Mouse (Mus musculus) kidney, adult 2 months (tissue): ENCODE results near the gene Sebox. TPM values are rescaled to one million over a fixed set of nuclear protein-coding genes. Genes with fewer than 3 reads are reported as not detected.
A peak's percentile ranks its signal among the peaks of the same experiment; 100 is the strongest.

Experiments
- DNase-seq: peaks from one replicate; pipeline ENCODE4 v3.0.0; 2021
- H3K27ac ChIP-seq: fragments of 200-500 bp; 2 replicates; pipeline ENCODE4 v1.5.1; 2012; ENCODE audit warnings: low read depth, low read length, control low read depth, inconsistent platforms; ENCODE audit not compliant: insufficient read depth
- H3K27me3 ChIP-seq: fragments of 200-500 bp; replicated peaks from 2 replicates; pipeline ENCODE4 v1.6.1; 2012; ENCODE audit warnings: mild to moderate bottlenecking, moderate library complexity, low read length, inconsistent platforms; ENCODE audit not compliant: control insufficient read depth, insufficient read depth
- H3K36me3 ChIP-seq: fragments of 200-500 bp; 2 replicates; pipeline ENCODE4 v1.6.1; 2012; ENCODE audit warnings: mild to moderate bottlenecking, moderate library complexity, low read length, inconsistent platforms; ENCODE audit not compliant: control insufficient read depth, insufficient read depth
- H3K4me1 ChIP-seq: fragments of 200-500 bp; 2 replicates; pipeline ENCODE4 v1.6.1; 2011; ENCODE audit warnings: low read length; ENCODE audit not compliant: control insufficient read depth, insufficient read depth
- H3K4me3 ChIP-seq: fragments of 200-500 bp; 2 replicates; pipeline ENCODE4 v1.5.1; 2011; ENCODE audit warnings: mild to moderate bottlenecking, low read depth, low read length, control low read depth; ENCODE audit not compliant: insufficient read depth
- CTCF ChIP-seq: fragments of 200-500 bp; conservative IDR thresholded peaks from 2 replicates; pipeline ENCODE4 v1.5.1; 2011; ENCODE audit warnings: low read depth, mild to moderate bottlenecking, control low read depth, low read length, moderate library complexity, mixed read lengths; ENCODE audit not compliant: insufficient read depth, insufficient read length
- POLR2A ChIP-seq: fragments of 200-500 bp; IDR thresholded peaks from one replicate; pipeline ENCODE4 v1.6.1; 2011; ENCODE audit warnings: low read depth, low read length, control low read depth
- WGBS: fragments of 180-500 bp; shearing (Covaris S2); methylation state at CpG from one replicate; pipeline ENCODE4 v1.1.7; 2018; 5-methylcytosine and 5-hydroxymethylcytosine counted together
- polyA plus RNA-seq: library from polyadenylated mRNA; depleted of rRNA; stranded (reverse); fragments of >200 nt; gene quantifications from 2 replicates; pipeline ENCODE4 v1.2.3, GENCODE M21; 2012; rRNA removed

Sebox gene
- polyA plus RNA-seq, 1 experiment = not detected

GRCm38 (mm10) chr11:78547718-78548460 lies 44.6 kb downstream of the Sebox start:
- Histone ChIP-seq H3K36me3 (peaks cover 1% of the 10 kb centered on the region; the same call in 1 of the 2 replicates), H3K27me3 (no peaks in the 10 kb centered on the region), H3K4me3 (no peak overlapping the region), H3K27ac (no peak overlapping the region), H3K4me1 (peaks cover 11% of the 10 kb centered on the region; the same call in 1 of the 2 replicates)
- TF ChIP-seq POLR2A = no peak
- TF ChIP-seq CTCF = no peak
- 88% methylated on average over 2 of the region's 2 CpGs for WGBS
- DNase-seq = no peak

GRCm38 (mm10) chr11:78549491-78549987 lies 46.3 kb downstream of the Sebox start:
- peak overlapping the region; percentile 86; the same call in 1 of the 2 replicates for H3K4me3 ChIP-seq
- no peak for TF ChIP-seq POLR2A
- TF ChIP-seq CTCF = no peak
- no peaks in the 10 kb centered on the region for H3K36me3 ChIP-seq
- H3K27ac ChIP-seq = no peak overlapping the region
- no peaks in the 10 kb centered on the region for H3K27me3 ChIP-seq
- WGBS = 33% methylated on average over 5 of the region's 5 CpGs
- DNase-seq = peak; percentile 51
- H3K4me1 ChIP-seq = peaks cover 11% of the 10 kb centered on the region; the same call in 1 of the 2 replicates

- Histone ChIP-seq H3K36me3 (no peaks in the 10 kb centered on the region), H3K4me3 (peak within 1 kb of the TSS; percentile 86), H3K27me3 (no peaks in the 10 kb centered on the region), H3K4me1 (peaks cover 11% of the 10 kb centered on the region; the same call in 1 of the 2 replicates), H3K27ac (no peak within 1 kb of the TSS)
- DNase-seq = peak; percentile 98
- under 1% methylated on average over 60 of the region's 60 CpGs for WGBS
- TF ChIP-seq POLR2A (peak; percentile 48), CTCF (no peak)
Measured at GRCm38 (mm10) chr11:78550168-78551058, 47.2 kb downstream of the Sebox start, which contains the start of gene Tmem97. Gene Tmem97, minus strand, starts transcription at chr11:78550777.

GRCm38 (mm10) chr11:78551059-78551398 lies 47.8 kb downstream of the Sebox start:
- no peak for DNase-seq
- peak overlapping the region; percentile 45 for H3K4me3 ChIP-seq
- H3K36me3 ChIP-seq = no peaks in the 10 kb centered on the region
- H3K27ac ChIP-seq = no peak overlapping the region
- TF ChIP-seq CTCF (no peak), POLR2A (no peak)
- 33% methylated on average over 6 of the region's 6 CpGs for WGBS
- no peaks in the 10 kb centered on the region for H3K27me3 ChIP-seq
- H3K4me1 ChIP-seq = peaks cover 11% of the 10 kb centered on the region; the same call in 1 of the 2 replicates

Other genes with a start within 250 kb of the Sebox start
- gene 2610507B11Rik, start 241.7 kb upstream of the Sebox start, polyA plus RNA-seq = 103 and 122 TPM in 2 replicates
- gene BC030499, start 212.6 kb upstream of the Sebox start, polyA plus RNA-seq = 0.15 and 0.19 TPM in 2 replicates
- gene Spag5, start 201.9 kb upstream of the Sebox start, polyA plus RNA-seq = 13.2 and 15.0 TPM in 2 replicates
- gene Aldoc, start 180.5 kb upstream of the Sebox start, polyA plus RNA-seq = 36.2 and 43.5 TPM in 2 replicates
- gene Pigs, start 175.0 kb upstream of the Sebox start, polyA plus RNA-seq = 69.1 and 79.1 TPM in 2 replicates
- gene Unc119, start 160.0 kb upstream of the Sebox start, polyA plus RNA-seq = 20.3 and 20.8 TPM in 2 replicates
- gene Foxn1, start 116.9 kb upstream of the Sebox start, polyA plus RNA-seq = 0.03 and 0.05 TPM in 2 replicates
- 91.0 and 105 TPM in 2 replicates for gene Slc13a2, start 81.2 kb upstream of the Sebox start, polyA plus RNA-seq
- 93.2 and 115 TPM in 2 replicates for gene Slc46a1, start 37.8 kb upstream of the Sebox start, polyA plus RNA-seq
- 0.35 and 0.38 TPM in 2 replicates for gene Sarm1, start 5.7 kb upstream of the Sebox start, polyA plus RNA-seq
- 3.3 and 3.6 TPM in 2 replicates for gene Vtn, start 4.4 kb upstream of the Sebox start, polyA plus RNA-seq
- 14.0 and 15.9 TPM in 2 replicates for gene Tmem199, start 8.7 kb downstream of the Sebox start, polyA plus RNA-seq
- gene Poldip2, start 8.7 kb downstream of the Sebox start, polyA plus RNA-seq = 115 and 118 TPM in 2 replicates
- gene Tnfaip1, start 32.9 kb downstream of the Sebox start, polyA plus RNA-seq = 33.0 and 33.3 TPM in 2 replicates
- 57.2 and 61.6 TPM in 2 replicates for gene Ift20, start 32.9 kb downstream of the Sebox start, polyA plus RNA-seq
- gene Tmem97, start 47.3 kb downstream of the Sebox start, polyA plus RNA-seq = 34.4 and 41.9 TPM in 2 replicates
- gene Nlk, start 193.9 kb downstream of the Sebox start, polyA plus RNA-seq = 11.7 and 12.1 TPM in 2 replicates
- gene Ccnq, start 248.3 kb downstream of the Sebox start, polyA plus RNA-seq = 56.9 and 60.1 TPM in 2 replicates